Mouse (Mus musculus) CH12.LX (cell line): ENCODE results near the gene Gns. TPM values are rescaled to one million over a fixed set of nuclear protein-coding genes. Genes with fewer than 3 reads are reported as not detected.

Experiments used
- DNase-seq: peaks from one replicate; pipeline ENCODE4 v3.0.0-alpha.2; 2013; ENCODE audit errors: extremely low read depth
- H3K27ac ChIP-seq: 2 replicates; pipeline ENCODE4 v1.5.1; 2012; ENCODE audit warnings: low read depth, mild to moderate bottlenecking, control low read depth, moderate library complexity; ENCODE audit not compliant: insufficient read depth
- H3K27me3 ChIP-seq: replicated peaks from 2 replicates; pipeline ENCODE3; 2012; ENCODE audit warnings: inconsistent platforms
- H3K36me3 ChIP-seq, 2 experiments: replicated peaks in 1 of 2; 2 replicates each; pipeline versions ENCODE3 to v1.6.1; 2012; ENCODE audit warnings: inconsistent platforms in 1 of 2, low read length in 1 of 2, mild to moderate bottlenecking in 1 of 2, mixed read lengths in 1 of 2, moderate library complexity in 1 of 2; ENCODE audit not compliant: control insufficient read depth in 1 of 2, insufficient read depth in 1 of 2
- H3K4me1 ChIP-seq, 2 experiments: 2 replicates each; pipeline ENCODE4 v1.6.1; 2012; ENCODE audit warnings: inconsistent platforms in 1 of 2, moderate library complexity in 1 of 2; ENCODE audit not compliant: insufficient read depth in 2 of 2, control insufficient read depth in 1 of 2
- H3K4me2 ChIP-seq: 2 replicates; pipeline ENCODE4 v1.6.1; 2012; ENCODE audit warnings: low read depth, mild to moderate bottlenecking, control low read depth; ENCODE audit not compliant: poor library complexity, insufficient read depth, severe bottlenecking
- H3K4me3 ChIP-seq, 3 experiments: fragments of 150-350 bp in 1 of 3; sonication (generic) in 1 of 3; replicated peaks in 1 of 3; 2 replicates each; pipeline versions ENCODE3 to v1.5.1; 2011 to 2012; ENCODE audit warnings: low read depth in 2 of 3, low read length in 2 of 3, mild to moderate bottlenecking in 2 of 3, moderate library complexity in 2 of 3, control low read depth in 1 of 3, improper control_type of control experiment in 1 of 3, inconsistent platforms in 1 of 3, mixed read lengths in 1 of 3; ENCODE audit not compliant: poor library complexity in 1 of 3
- H3K79me2 ChIP-seq: replicated peaks from 2 replicates; pipeline ENCODE4 v1.6.1; 2012; ENCODE audit warnings: mild to moderate bottlenecking, moderate library complexity; ENCODE audit not compliant: control insufficient read depth, poor library complexity, insufficient read depth, severe bottlenecking; ENCODE audit errors: extremely low read depth
- H3K9ac ChIP-seq: 2 replicates; pipeline ENCODE4 v1.6.1; 2012; ENCODE audit warnings: low read depth, mild to moderate bottlenecking, control low read depth, moderate library complexity; ENCODE audit not compliant: insufficient read depth
- H3K9me3 ChIP-seq: replicated peaks from 2 replicates; pipeline ENCODE3; 2012; ENCODE audit warnings: low read length, inconsistent platforms, mixed read lengths
- BHLHE40 ChIP-seq: IDR thresholded peaks from 2 replicates; pipeline ENCODE4 v1.6.1; 2011; ENCODE audit warnings: mild to moderate bottlenecking, low read depth, low read length, improper control_type of control experiment
- CTCF ChIP-seq, 2 experiments: IDR thresholded peaks in 1 of 2; conservative IDR thresholded peaks in 1 of 2; 2 replicates each; pipeline ENCODE4 v1.5.1; 2011 to 2012; ENCODE audit warnings: low read depth in 2 of 2, low read length in 2 of 2, improper control_type of control experiment in 1 of 2, inconsistent platforms in 1 of 2, mild to moderate bottlenecking in 1 of 2, moderate library complexity in 1 of 2
- ELF1 ChIP-seq: IDR thresholded peaks from 2 replicates; pipeline ENCODE4 v1.6.1; 2014; ENCODE audit warnings: low read depth, mild to moderate bottlenecking, inconsistent platforms, low read length, improper control_type of control experiment
- GABPA ChIP-seq: IDR thresholded peaks from 2 replicates; pipeline ENCODE4 v1.6.1; 2012; ENCODE audit warnings: low read depth, low read length, improper control_type of control experiment, inconsistent platforms; ENCODE audit not compliant: insufficient replicate concordance
- IRF4 ChIP-seq: IDR thresholded peaks from 2 replicates; pipeline ENCODE4 v1.6.1; 2014; ENCODE audit warnings: low read depth, mild to moderate bottlenecking, inconsistent platforms, low read length, improper control_type of control experiment
- MAFK ChIP-seq: IDR thresholded peaks from 2 replicates; pipeline ENCODE4 v1.6.1; 2011; ENCODE audit warnings: low read length, improper control_type of control experiment; ENCODE audit not compliant: insufficient replicate concordance
- MXI1 ChIP-seq: IDR thresholded peaks from 2 replicates; pipeline ENCODE4 v1.6.1; 2011; ENCODE audit warnings: mild to moderate bottlenecking, low read depth, low read length, improper control_type of control experiment
- MYC ChIP-seq: IDR thresholded peaks from 2 replicates; pipeline ENCODE4 v1.6.1; 2011; ENCODE audit warnings: low read depth, mild to moderate bottlenecking, improper control_type of control experiment, low read length
- RAD21 ChIP-seq: IDR thresholded peaks from 2 replicates; pipeline ENCODE4 v1.6.1; 2011; ENCODE audit warnings: low read depth, mild to moderate bottlenecking, low read length, improper control_type of control experiment, moderate library complexity
- RCOR1 ChIP-seq: conservative IDR thresholded peaks from 2 replicates; pipeline ENCODE4 v1.6.1; 2012; ENCODE audit warnings: low read depth, mild to moderate bottlenecking, inconsistent platforms, low read length, improper control_type of control experiment
- SIN3A ChIP-seq: IDR thresholded peaks from 2 replicates; pipeline ENCODE4 v1.6.1; 2012; ENCODE audit warnings: low read length, improper control_type of control experiment, inconsistent platforms
- SMC3 ChIP-seq: IDR thresholded peaks from 2 replicates; pipeline ENCODE4 v1.6.1; 2011; ENCODE audit warnings: low read depth, low read length, improper control_type of control experiment
- TBP ChIP-seq: conservative IDR thresholded peaks from 2 replicates; pipeline ENCODE4 v1.6.1; 2011; ENCODE audit warnings: low read depth, low read length, improper control_type of control experiment
- ZKSCAN1 ChIP-seq: IDR thresholded peaks from 2 replicates; pipeline ENCODE4 v1.6.1; 2012; ENCODE audit warnings: low read depth, inconsistent platforms, low read length, improper control_type of control experiment, borderline replicate concordance
- ZMIZ1 ChIP-seq: IDR thresholded peaks from 2 replicates; pipeline ENCODE4 v1.6.1; 2012; ENCODE audit warnings: low read depth, mild to moderate bottlenecking, inconsistent platforms, low read length, improper control_type of control experiment
- ZNF384 ChIP-seq: IDR thresholded peaks from 2 replicates; pipeline ENCODE4 v1.6.1; 2012; ENCODE audit warnings: low read depth, low read length, improper control_type of control experiment, inconsistent platforms
- dilution Hi-C: fragments of 300-500 bp; cut with MboI; formaldehyde crosslinking; loops from 2 replicates; pipeline ENCODE4 v1.14.3; 2020; ENCODE audit warnings: low sequenced_read_pairs; ENCODE audit not compliant: extremely low pct_unique_long_range_greater_than_20kb, extremely low pct_ligation_motif_present
- in situ Hi-C: fragments of 300-500 bp; cut with MboI; formaldehyde crosslinking; loops from 3 replicates; pipeline ENCODE4 v1.14.3; 2019; ENCODE audit warnings: low sequenced_read_pairs, low pct_ligation_motif_present, low pct_unique_long_range_greater_than_20kb, mixed read lengths
- polyA plus RNA-seq: library from polyadenylated mRNA; unstranded; fragments of >175 nt; gene quantifications from 2 replicates; pipeline ENCODE4 v1.2.1, GENCODE M21; 2012; ENCODE audit warnings: low read depth; ENCODE audit not compliant: insufficient read length
- total RNA-seq, 2 experiments: library from RNA; depleted of rRNA; stranded (reverse); fragments of 300-350 nt in 1 of 2; fragments of >200 nt in 1 of 2; gene quantifications; 2 replicates each; pipeline ENCODE4 v1.2.3; 2012 to 2014

The Gns gene
- total and polyA plus RNA-seq, 3 experiments, result 28.7 to 104 (median 58.2) TPM

- H3K79me2 ChIP-seq, result no peaks in the 10 kb centered on the region
- in situ Hi-C loops, result no loop called here
- peaks cover 0 to 1% of the 10 kb centered on the region in 2 experiments; a peak in 2 of 4 replicates for H3K4me1 ChIP-seq
- TF ChIP-seq MYC (no peak), TBP (no peak), BHLHE40 (no peak), MAFK (no peak), SIN3A (no peak), GABPA (no peak), ELF1 (no peak), MXI1 (no peak), RCOR1 (no peak), ZMIZ1 (no peak), ZNF384 (no peak)
- H3K9ac ChIP-seq, result no peak overlapping the region
- no peak overlapping the region for H3K4me2 ChIP-seq
- dilution Hi-C loops, result no loop called here
- DNase-seq, result no peak
- no peaks in the 10 kb centered on the region for H3K27me3 ChIP-seq
- no peaks in the 10 kb centered on the region for H3K36me3 ChIP-seq
- no peaks in the 10 kb centered on the region for H3K9me3 ChIP-seq
- H3K27ac ChIP-seq, result no peak overlapping the region
- H3K4me3 ChIP-seq, result no peak overlapping the region
Measured at GRCm38 (mm10) chr10:121326167-121326566, 38.7 kb upstream of the Gns start.

GRCm38 (mm10) chr10:121329586-121329985, 35.3 kb upstream of the Gns start:
- Histone ChIP-seq H3K27ac (no peak overlapping the region), H3K9me3 (no peaks in the 10 kb centered on the region), H3K4me3 (no peak overlapping the region)
- TF ChIP-seq ZKSCAN1, result no peak
- TF ChIP-seq IRF4, result no peak
- TF ChIP-seq CTCF (conservative IDR thresholded peaks at IDR 0.05 in 1 of 2, IDR thresholded peaks at IDR 0.05 in 1 of 2; ENCODE audit: low read depth in 2 of 2, low read length in 2 of 2), result no peak
- TF ChIP-seq ZMIZ1, result no peak
- TF ChIP-seq, all 38 proteins: peak for 0
- Histone ChIP-seq H3K27me3 (no peaks in the 10 kb centered on the region), H3K9ac (no peak overlapping the region), H3K79me2 (no peaks in the 10 kb centered on the region), H3K4me2 (no peak overlapping the region), H3K4me1 (peaks cover 0 to 2% of the 10 kb centered on the region in 2 experiments; a peak in 2 of 4 replicates), H3K36me3 (no peaks in the 10 kb centered on the region)
- in situ Hi-C loops, result no loop called here
- dilution Hi-C loops, result no loop called here
- no peak for DNase-seq

- Histone ChIP-seq H3K36me3 (no peaks in the 10 kb centered on the region), H3K4me1 (peaks cover 0 to 2% of the 10 kb centered on the region in 2 experiments; a peak in 2 of 4 replicates), H3K79me2 (no peaks in the 10 kb centered on the region), H3K9ac (no peak overlapping the region), H3K27ac (no peak overlapping the region), H3K27me3 (no peaks in the 10 kb centered on the region), H3K9me3 (no peaks in the 10 kb centered on the region), H3K4me3 (no peak overlapping the region)
- in situ Hi-C loops, result loop anchor here (5.0 kb wide), 1 partner anchor 34 kb away; no protein-coding TSS in a partner anchor
- dilution Hi-C loops, result no loop called here
- no peak for TF ChIP-seq BHLHE40
- peak; percentile 63 for TF ChIP-seq SMC3
- peak; percentile 68 for TF ChIP-seq RAD21
- TF ChIP-seq CTCF (conservative IDR thresholded peaks at IDR 0.05 in 1 of 2, IDR thresholded peaks at IDR 0.05 in 1 of 2; ENCODE audit: low read depth in 2 of 2, low read length in 2 of 2), result peak; percentile 77 to 86
- TF ChIP-seq, all 38 proteins: peak for 3
- peak overlapping the region; percentile 51; the same call in 1 of the 2 replicates for H3K4me2 ChIP-seq
- DNase-seq, result peak; percentile 61
Measured at GRCm38 (mm10) chr10:121330940-121331339, 34.0 kb upstream of the Gns start.
